9 mouse cellular contexts compared by ENCODE assay signal in genomic region chr4:32430981-32431380, GRCm38 (mm10).
DNase-seq lines count a peak whose midpoint lies in the region; ATAC-seq lines count a peak whose summit lies in the region.
"Had no signal": no experiment of that assay in that cellular context is flagged by ENCODE, and none has a peak within 500 bp of the region (broad histone marks: within the 10 kb centered on the region; RNA-seq: fewer than 3 reads in every experiment).

No protein-coding gene starts in this region.

- H3K9ac ChIP-seq in heart, embryonic 13.5 days: peak overlapping the region; percentile 72
- H3K9ac ChIP-seq in hindbrain, embryonic 12.5 days: peak overlapping the region; percentile 24; the same call in 1 of the 2 replicates
- H3K9ac ChIP-seq in midbrain, embryonic 11.5 days (ENCODE audit: low read length): no peak overlapping the region
- H3K9ac ChIP-seq in liver, embryonic 12.5 days: no peak overlapping the region

- H3K4me1 ChIP-seq in heart, embryonic 13.5 days: peaks cover 39% of the 10 kb centered on the region
- H3K4me1 ChIP-seq in hindbrain, embryonic 12.5 days: peaks cover 77% of the 10 kb centered on the region
- H3K4me1 ChIP-seq in midbrain, embryonic 11.5 days (ENCODE audit: control insufficient read depth, insufficient read depth, low read length): peaks cover 31% of the 10 kb centered on the region
- H3K4me1 ChIP-seq in liver, embryonic 12.5 days: no peaks in the 10 kb centered on the region

- intact Hi-C loops in heart, postnatal 36 days (cut with DNase I): no loop called here

- peak overlapping the region; percentile 67 for H3K4me2 ChIP-seq in heart, embryonic 13.5 days
- H3K4me2 ChIP-seq in hindbrain, embryonic 12.5 days (replicated peaks): peak overlapping the region; percentile 33
- H3K4me2 ChIP-seq in midbrain, embryonic 11.5 days: no peak overlapping the region
- H3K4me2 ChIP-seq in liver, embryonic 12.5 days: no peak overlapping the region

- whole genome bisulfite sequencing in heart, embryonic 13.5 days: 23% methylated on average over 7 of the region's 7 CpGs
- WGBS in hindbrain, embryonic 12.5 days: 11% methylated on average over 7 of the region's 7 CpGs
- 19% methylated on average over 7 of the region's 7 CpGs for WGBS in midbrain, embryonic 11.5 days
- 61% methylated on average over 7 of the region's 7 CpGs for WGBS in liver, embryonic 12.5 days (ENCODE audit: insufficient replicate concordance)

- no peaks in the 10 kb centered on the region for H3K36me3 ChIP-seq in heart, embryonic 13.5 days
- no peaks in the 10 kb centered on the region for H3K36me3 ChIP-seq in hindbrain, embryonic 12.5 days
- no peaks in the 10 kb centered on the region for H3K36me3 ChIP-seq in midbrain, embryonic 11.5 days (ENCODE audit: control insufficient read depth, insufficient read depth, low read length)
- no peaks in the 10 kb centered on the region for H3K36me3 ChIP-seq in liver, embryonic 12.5 days

- H3K27me3 ChIP-seq in heart, embryonic 13.5 days (replicated peaks): no peaks in the 10 kb centered on the region
- H3K27me3 ChIP-seq in hindbrain, embryonic 12.5 days: no peaks in the 10 kb centered on the region
- no peaks in the 10 kb centered on the region for H3K27me3 ChIP-seq in midbrain, embryonic 11.5 days (ENCODE audit: control insufficient read depth, insufficient read depth, low read length)
- H3K27me3 ChIP-seq in liver, embryonic 12.5 days (replicated peaks): peaks cover 9% of the 10 kb centered on the region

- no peaks in the 10 kb centered on the region for H3K9me3 ChIP-seq in heart, embryonic 13.5 days
- H3K9me3 ChIP-seq in hindbrain, embryonic 12.5 days (replicated peaks): no peaks in the 10 kb centered on the region
- H3K9me3 ChIP-seq in midbrain, embryonic 11.5 days (ENCODE audit: control insufficient read depth, low read length): no peaks in the 10 kb centered on the region
- no peaks in the 10 kb centered on the region for H3K9me3 ChIP-seq in liver, embryonic 12.5 days (replicated peaks)

- no peak for ATAC-seq in heart, embryonic 13.5 days (ENCODE audit: extremely low read depth, insufficient number of reproducible peaks, low FRiP score, low TSS enrichment)
- ATAC-seq in hindbrain, embryonic 12.5 days (ENCODE audit: low FRiP score): peak; percentile 53
- ATAC-seq in midbrain, embryonic 11.5 days (ENCODE audit: low FRiP score): peak; percentile 77
- ATAC-seq in liver, embryonic 12.5 days: no peak

- H3K4me3 ChIP-seq in heart, embryonic 13.5 days: peak overlapping the region; percentile 34
- no peak overlapping the region for H3K4me3 ChIP-seq in hindbrain, embryonic 12.5 days
- H3K4me3 ChIP-seq in midbrain, embryonic 11.5 days (ENCODE audit: low read depth, low read length): no peak overlapping the region
- H3K4me3 ChIP-seq in liver, embryonic 12.5 days: no peak overlapping the region
- H3K4me3 ChIP-seq: erythroblast, embryonic 14.5 days had no signal

- H3K27ac ChIP-seq in heart, embryonic 13.5 days (replicated peaks): peak overlapping the region; percentile 84
- H3K27ac ChIP-seq in hindbrain, embryonic 12.5 days: peak overlapping the region; percentile 77
- H3K27ac ChIP-seq in midbrain, embryonic 11.5 days (ENCODE audit: low read depth, low read length): peak overlapping the region; percentile 8; the same call in 1 of the 2 replicates
- no peak overlapping the region for H3K27ac ChIP-seq in liver, embryonic 12.5 days

- no peak for DNase-seq in heart, postnatal 36 days
- peak; percentile 27 for DNase-seq in embryo, embryonic 11.5 days (ENCODE audit: low read depth, low spot score)
- peak; percentile 90 for DNase-seq in midbrain, embryonic 11.5 days (ENCODE audit: low spot score, missing footprints)
- no peak for DNase-seq in urinary bladder, adult 18-20 months (ENCODE audit: low spot score in 2 of 2)
- DNase-seq in adrenal gland, postnatal 36 days: no peak

Comparison
In these comparisons a context has a peak if more than half of its experiments do, and no peak if none do; other contexts are left out.
1. ATAC-seq: peak in hindbrain, embryonic 12.5 days (single experiment) and midbrain, embryonic 11.5 days (single experiment); none in heart, embryonic 13.5 days (single experiment) and liver, embryonic 12.5 days (single experiment).
2. H3K4me2 ChIP-seq: peak in heart, embryonic 13.5 days (single experiment) and hindbrain, embryonic 12.5 days (single experiment); none in midbrain, embryonic 11.5 days (single experiment) and liver, embryonic 12.5 days (single experiment).
3. H3K9ac ChIP-seq: peak in heart, embryonic 13.5 days (single experiment) and hindbrain, embryonic 12.5 days (single experiment); none in midbrain, embryonic 11.5 days (single experiment) and liver, embryonic 12.5 days (single experiment).
4. DNase-seq: peak in embryo, embryonic 11.5 days (single experiment) and midbrain, embryonic 11.5 days (single experiment); none in heart, postnatal 36 days (0 of 2), urinary bladder, adult 18-20 months (0 of 2) and adrenal gland, postnatal 36 days (0 of 2).